Mouse (Mus musculus) splenic B cell, adult 2 months (primary cell): ENCODE data around the gene Lgr5.

Experiments
- DNase-seq: peaks from one replicate; pipeline ENCODE4 v3.0.0-alpha.2; 2011; ENCODE audit warnings: low read depth, low spot score
- H3K27me3 ChIP-seq: 2 replicates; pipeline ENCODE4 v1.6.1; 2012; ENCODE audit warnings: mild to moderate bottlenecking, low read length, moderate library complexity, mixed read lengths; ENCODE audit not compliant: control insufficient read depth, poor library complexity, insufficient read depth, severe bottlenecking
- H3K36me3 ChIP-seq: 2 replicates; pipeline ENCODE4 v1.6.1; 2012; ENCODE audit warnings: mild to moderate bottlenecking, low read length, moderate library complexity, mixed read lengths; ENCODE audit not compliant: control insufficient read depth, poor library complexity, insufficient read depth, severe bottlenecking

Lgr5 gene

DNA sequence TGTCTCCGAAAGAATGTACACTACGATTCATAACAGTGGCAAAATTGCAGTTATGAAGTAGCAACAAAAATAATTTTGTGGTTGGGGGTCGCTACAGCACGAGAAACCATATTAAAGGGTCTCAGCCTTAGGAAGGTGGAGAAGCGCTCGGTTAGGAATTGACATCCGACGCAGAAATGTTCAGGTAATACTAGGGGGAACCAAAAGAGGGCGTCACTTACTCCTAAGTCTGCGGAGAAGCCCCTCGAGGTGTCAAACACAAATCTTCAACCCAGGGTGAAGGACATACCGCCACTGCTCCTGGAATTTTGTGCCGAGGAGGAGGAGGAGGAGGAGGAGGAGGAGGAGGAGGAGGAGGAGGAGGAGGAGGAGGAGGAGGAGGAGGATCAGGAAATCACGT is 2.9 kb downstream of the Lgr5 start:
- Histone ChIP-seq H3K27me3 (no peaks in the 10 kb centered on the region), H3K36me3 (no peaks in the 10 kb centered on the region)
- no peak for DNase-seq

DNA sequence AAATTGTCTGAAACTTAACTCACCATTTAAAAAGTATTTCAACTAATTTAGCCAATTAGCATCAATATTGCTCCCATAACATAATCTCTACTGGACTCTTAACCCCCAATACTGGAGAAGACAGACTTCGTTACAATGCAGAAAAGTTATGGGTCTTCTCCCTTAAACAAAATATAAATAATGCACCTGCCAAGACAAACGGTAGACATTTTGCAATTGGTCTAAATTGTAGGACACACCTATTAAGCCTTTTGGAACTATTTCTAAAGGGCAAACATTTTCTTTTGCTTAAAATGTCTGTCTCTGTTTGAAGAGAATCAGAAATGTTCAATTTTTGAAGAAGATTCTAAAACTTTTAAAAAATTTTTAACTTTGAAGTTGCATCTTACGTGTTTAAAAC is 4.5 kb downstream of the Lgr5 start:
- Histone ChIP-seq H3K27me3 (no peaks in the 10 kb centered on the region), H3K36me3 (no peaks in the 10 kb centered on the region)
- DNase-seq, result no peak

- Histone ChIP-seq H3K36me3 (no peaks in the 10 kb centered on the region), H3K27me3 (no peaks in the 10 kb centered on the region)
- DNase-seq, result no peak
Measured at GRCm38 (mm10) chr10:115581971-115582370, 5.6 kb downstream of the Lgr5 start.

GRCm38 (mm10) chr10:115579494-115579893 is 8.1 kb downstream of the Lgr5 start:
- H3K27me3 ChIP-seq, result no peaks in the 10 kb centered on the region
- H3K36me3 ChIP-seq, result no peaks in the 10 kb centered on the region
- no peak for DNase-seq

DNA sequence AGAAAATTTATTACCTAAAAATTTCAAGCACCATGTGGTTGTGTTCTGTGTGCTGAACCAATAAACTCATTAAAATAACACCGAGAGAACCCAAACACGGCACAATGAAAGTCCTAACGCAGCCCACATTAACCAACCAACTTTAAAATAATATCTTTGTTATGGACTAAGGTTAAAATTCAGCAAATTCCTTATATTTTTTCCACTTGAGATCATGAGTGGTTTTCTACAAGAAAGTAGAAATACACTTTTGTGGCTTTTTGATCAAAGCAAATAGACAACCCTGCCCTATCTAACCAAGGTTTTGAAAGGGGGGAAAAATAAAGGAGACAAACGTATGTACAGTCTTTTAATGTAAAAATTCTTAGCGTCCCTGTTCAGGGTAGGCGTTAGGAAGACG is 8.5 kb downstream of the Lgr5 start:
- no peak for DNase-seq
- H3K27me3 ChIP-seq, result no peaks in the 10 kb centered on the region
- no peaks in the 10 kb centered on the region for H3K36me3 ChIP-seq

DNA sequence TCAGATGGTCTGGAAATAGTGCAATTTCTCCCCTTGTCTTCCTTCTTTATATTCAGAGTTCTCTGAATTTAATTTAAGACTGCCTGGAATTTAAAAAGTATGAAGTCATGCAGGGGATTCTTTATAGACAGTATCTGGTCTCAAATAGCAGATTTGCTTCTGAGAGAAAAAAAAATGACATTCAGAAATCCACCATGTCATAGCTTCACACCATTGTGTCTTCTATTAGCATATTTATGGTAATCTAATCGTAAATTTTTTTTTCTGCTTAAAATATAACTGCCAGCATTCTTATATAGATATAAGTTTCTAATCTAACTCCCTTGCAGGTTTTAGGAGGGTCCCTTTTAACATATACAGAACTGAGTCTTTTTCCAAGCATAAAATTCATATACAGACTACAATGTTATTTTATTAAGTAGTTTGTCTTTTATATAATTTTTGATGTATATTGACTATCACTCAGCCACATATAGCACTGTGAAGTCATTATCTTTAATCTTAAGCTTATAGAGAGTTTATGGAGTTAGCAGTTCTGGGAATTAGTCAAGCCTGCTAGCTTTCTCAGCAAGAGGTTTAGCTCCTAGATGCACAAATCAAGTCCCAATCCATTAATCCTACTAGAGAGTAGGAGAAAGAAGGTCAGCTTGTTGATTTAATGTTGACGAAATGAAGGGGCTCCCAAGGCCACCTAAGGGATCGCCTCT is 15.7 kb downstream of the Lgr5 start:
- Histone ChIP-seq H3K36me3 (no peaks in the 10 kb centered on the region), H3K27me3 (no peaks in the 10 kb centered on the region)
- no peak for DNase-seq

DNA sequence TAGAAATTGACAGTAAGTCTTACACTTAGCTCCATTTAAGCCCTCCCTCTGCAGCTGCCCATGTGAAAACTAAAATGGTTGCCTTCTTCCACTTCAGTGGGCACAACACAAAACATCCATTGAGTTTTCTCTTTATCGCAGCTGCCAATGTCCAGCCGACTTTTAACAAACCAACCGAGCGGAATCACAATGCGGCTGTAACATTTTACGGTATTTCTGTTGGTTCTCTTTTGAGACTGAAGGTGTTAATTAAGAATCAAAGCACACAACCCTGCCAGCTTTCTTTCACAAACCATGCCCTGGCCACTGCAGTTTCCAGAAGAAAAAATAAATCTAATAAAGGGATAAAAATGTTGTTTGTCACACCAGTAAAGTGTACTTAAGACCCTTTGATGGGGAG is 16.3 kb downstream of the Lgr5 start:
- Histone ChIP-seq H3K27me3 (no peaks in the 10 kb centered on the region), H3K36me3 (no peaks in the 10 kb centered on the region)
- DNase-seq, result no peak

DNA sequence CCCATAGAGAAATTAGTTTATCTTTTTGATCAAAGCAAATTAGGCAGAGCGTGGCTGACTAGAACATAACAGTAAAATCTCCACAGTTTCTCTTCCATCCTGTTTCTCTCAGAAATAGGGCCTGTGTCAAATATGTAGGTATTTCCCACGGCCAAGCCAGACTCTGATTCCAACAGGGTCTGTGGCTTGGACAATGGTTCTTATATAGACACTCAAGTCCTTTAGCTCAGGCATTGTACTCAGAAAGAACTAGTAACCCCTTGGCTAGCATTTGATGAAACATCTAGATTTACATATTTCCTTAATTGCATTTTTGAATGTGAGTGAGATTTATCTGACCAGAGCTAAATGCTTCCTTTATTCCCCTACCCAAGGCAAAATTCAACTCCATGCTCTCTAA is 17.0 kb downstream of the Lgr5 start:
- Histone ChIP-seq H3K36me3 (no peaks in the 10 kb centered on the region), H3K27me3 (no peaks in the 10 kb centered on the region)
- no peak for DNase-seq

DNA sequence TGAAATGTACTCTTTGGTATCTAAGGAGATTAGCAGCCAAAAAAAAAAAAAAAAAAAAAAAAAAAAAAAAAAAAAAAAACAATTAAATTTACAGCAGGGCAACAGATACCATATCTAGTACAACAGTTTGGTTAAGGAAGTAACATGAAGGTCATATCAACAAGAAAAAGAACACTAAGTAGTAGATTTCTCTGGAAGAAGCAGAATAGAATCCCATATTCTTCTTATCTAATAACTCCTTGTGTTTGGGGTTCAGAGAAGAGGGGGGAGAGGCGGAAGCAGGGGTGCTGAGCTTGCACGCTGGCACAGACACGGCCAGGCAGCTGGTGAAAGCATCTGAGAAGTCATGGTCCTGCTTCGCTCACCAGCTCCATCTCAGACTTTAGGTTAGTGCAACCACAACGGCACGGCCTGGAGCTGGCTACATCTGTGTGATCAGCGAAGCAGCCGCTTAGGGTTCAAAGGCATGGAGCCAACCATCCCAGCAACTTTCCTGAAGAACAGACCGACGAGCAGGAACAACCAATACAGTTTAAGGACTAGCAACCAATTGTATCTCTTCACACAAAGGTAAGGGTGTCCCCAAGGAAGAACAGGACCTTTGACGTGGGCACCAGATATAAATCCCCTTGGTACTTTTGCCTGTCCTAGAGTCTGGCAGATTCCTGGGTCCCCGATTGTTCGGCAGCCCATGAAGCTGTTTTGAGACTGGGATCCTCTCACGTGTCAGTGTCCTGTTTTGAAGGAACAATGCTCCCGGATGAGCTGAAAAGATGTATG is 17.7 kb downstream of the Lgr5 start, which contains the start of gene A930009A15Rik:
TSS of gene A930009A15Rik (plus strand) at position 275 of the 780 bp plus-strand sequence.
- no peak for DNase-seq
- no peaks in the 10 kb centered on the region for H3K36me3 ChIP-seq
- H3K27me3 ChIP-seq, result no peaks in the 10 kb centered on the region

GRCm38 (mm10) chr10:115563961-115564360 is 23.6 kb downstream of the Lgr5 start:
- DNase-seq, result no peak

GRCm38 (mm10) chr10:115562911-115563686 is 24.5 kb downstream of the Lgr5 start:
- Histone ChIP-seq H3K36me3 (no peaks in the 10 kb centered on the region), H3K27me3 (no peaks in the 10 kb centered on the region)
- no peak for DNase-seq

More at GRCm38 (mm10) chr10:115563961-115564360, 23.6 kb downstream of the Lgr5 start:
- no peaks in the 10 kb centered on the region for H3K27me3 ChIP-seq
- no peaks in the 10 kb centered on the region for H3K36me3 ChIP-seq

- H3K36me3 ChIP-seq, result no peaks in the 10 kb centered on the region
- no peak for DNase-seq
- no peaks in the 10 kb centered on the region for H3K27me3 ChIP-seq
Measured at GRCm38 (mm10) chr10:115561136-115561880, 26.3 kb downstream of the Lgr5 start.

- no peaks in the 10 kb centered on the region for H3K36me3 ChIP-seq
- H3K27me3 ChIP-seq, result no peaks in the 10 kb centered on the region
- DNase-seq, result no peak
Measured at GRCm38 (mm10) chr10:115556738-115557242, 30.8 kb downstream of the Lgr5 start.

DNA sequence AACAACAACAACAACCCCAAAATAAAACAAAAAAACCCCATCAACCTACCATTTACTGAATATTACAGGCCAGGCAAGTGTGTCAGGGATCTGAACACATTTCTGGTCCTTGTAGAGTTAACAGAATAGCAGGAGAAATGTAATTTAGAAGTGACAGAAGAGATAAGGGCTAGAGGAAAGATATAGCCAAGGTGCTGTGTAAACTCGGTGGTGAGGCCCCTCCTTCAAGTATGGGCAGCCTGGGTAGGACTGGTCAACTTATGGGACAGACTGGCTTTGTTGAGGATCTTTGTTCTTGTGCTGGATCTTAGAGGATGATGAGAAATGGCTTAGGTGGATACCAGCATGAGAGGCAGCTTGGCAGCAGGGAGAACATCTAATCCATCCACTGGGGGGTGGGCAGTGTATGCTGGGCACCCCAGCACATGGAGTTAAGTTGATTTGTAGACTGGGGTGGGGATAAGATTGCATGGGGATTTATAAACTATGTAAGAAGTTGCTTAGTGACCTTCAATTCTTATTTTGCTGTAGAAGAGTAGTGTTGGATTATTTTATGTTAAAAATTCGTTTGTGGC is 32.3 kb downstream of the Lgr5 start:
- DNase-seq, result no peak
- Histone ChIP-seq H3K36me3 (no peaks in the 10 kb centered on the region), H3K27me3 (no peaks in the 10 kb centered on the region)
